Mouse (Mus musculus): Measurements from ENCODE around the gene Gm44511. TPM values are rescaled to one million over a fixed set of nuclear protein-coding genes. Genes with fewer than 3 reads are reported as not detected.

The Gm44511 gene
- total and polyA plus RNA-seq, 2 experiments from 2014 or later: not detected

GRCm38 (mm10) chr6:128845319-128845979, 19.3 kb upstream of the Gm44511 start:
- H3K9ac ChIP-seq (replicated peaks; ENCODE audit: low read length): no peak overlapping the region
- TF ChIP-seq CTCF (IDR thresholded peaks at IDR 0.05; ENCODE audit: low read depth): peak; percentile 100
- no peak overlapping the region for H3K4me3 ChIP-seq (ENCODE audit: low read length)
- H3K9me3 ChIP-seq (ENCODE audit: low read length): no peaks in the 10 kb centered on the region
- H3K4me1 ChIP-seq (ENCODE audit: insufficient read depth, low read length): 0 out of 2 replicates have a peak, but pooled peaks cover 3% of the 10 kb centered on the region
- H3K27me3 ChIP-seq (ENCODE audit: insufficient read depth, low read length): no peaks in the 10 kb centered on the region
- H3K4me2 ChIP-seq (ENCODE audit: low read depth, low read length): no peak overlapping the region
- no peaks in the 10 kb centered on the region for H3K36me3 ChIP-seq (ENCODE audit: insufficient read depth, low read length)
- ATAC-seq (peak; percentile 33), DNase-seq (ENCODE audit: low spot score) (peak; percentile 93)
- no peak overlapping the region for H3K27ac ChIP-seq
- 33% methylated on average over 7 of the region's 7 CpGs for WGBS

- no peaks in the 10 kb centered on the region for H3K36me3 ChIP-seq (ENCODE audit: insufficient read depth, low read length)
- no peak for DNase-seq (ENCODE audit: low spot score)
- H3K27me3 ChIP-seq (ENCODE audit: insufficient read depth, low read length): no peaks in the 10 kb centered on the region
- peak overlapping the region; percentile 61; the same call in 1 of the 2 replicates for H3K4me3 ChIP-seq (ENCODE audit: low read length)
- no peak overlapping the region; the same call in 1 of the 2 replicates for H3K27ac ChIP-seq
- ATAC-seq: no peak
- 79% methylated on average over 5 of the region's 5 CpGs for WGBS
- H3K4me2 ChIP-seq (ENCODE audit: low read depth, low read length): peak overlapping the region; percentile 61
- TF ChIP-seq CTCF (IDR thresholded peaks at IDR 0.05; ENCODE audit: low read depth): no peak
- 0 out of 2 replicates have a peak, but pooled peaks cover 3% of the 10 kb centered on the region for H3K4me1 ChIP-seq (ENCODE audit: insufficient read depth, low read length)
- H3K9ac ChIP-seq (replicated peaks; ENCODE audit: low read length): no peak overlapping the region
- H3K9me3 ChIP-seq (ENCODE audit: low read length): no peaks in the 10 kb centered on the region
Measured at GRCm38 (mm10) chr6:128844586-128845080, 18.5 kb upstream of the Gm44511 start.

- ATAC-seq: no peak
- WGBS: 22% methylated on average over 8 of the region's 8 CpGs
- H3K27ac ChIP-seq: no peak overlapping the region; the same call in 1 of the 2 replicates
- peak overlapping the region; percentile 61 for H3K4me2 ChIP-seq (ENCODE audit: low read depth, low read length)
- H3K4me3 ChIP-seq (ENCODE audit: low read length): peak overlapping the region; percentile 61
- no peaks in the 10 kb centered on the region for H3K36me3 ChIP-seq (ENCODE audit: insufficient read depth, low read length)
- TF ChIP-seq CTCF (IDR thresholded peaks at IDR 0.05; ENCODE audit: low read depth): no peak
- H3K9ac ChIP-seq (replicated peaks; ENCODE audit: low read length): no peak overlapping the region; the same call in 1 of the 2 replicates
- H3K27me3 ChIP-seq (ENCODE audit: insufficient read depth, low read length): no peaks in the 10 kb centered on the region
- H3K4me1 ChIP-seq (ENCODE audit: insufficient read depth, low read length): 0 out of 2 replicates have a peak, but pooled peaks cover 3% of the 10 kb centered on the region
- DNase-seq (ENCODE audit: low spot score): no peak
- no peaks in the 10 kb centered on the region for H3K9me3 ChIP-seq (ENCODE audit: low read length)
Measured at GRCm38 (mm10) chr6:128844131-128844530, 18.0 kb upstream of the Gm44511 start.

DNA sequence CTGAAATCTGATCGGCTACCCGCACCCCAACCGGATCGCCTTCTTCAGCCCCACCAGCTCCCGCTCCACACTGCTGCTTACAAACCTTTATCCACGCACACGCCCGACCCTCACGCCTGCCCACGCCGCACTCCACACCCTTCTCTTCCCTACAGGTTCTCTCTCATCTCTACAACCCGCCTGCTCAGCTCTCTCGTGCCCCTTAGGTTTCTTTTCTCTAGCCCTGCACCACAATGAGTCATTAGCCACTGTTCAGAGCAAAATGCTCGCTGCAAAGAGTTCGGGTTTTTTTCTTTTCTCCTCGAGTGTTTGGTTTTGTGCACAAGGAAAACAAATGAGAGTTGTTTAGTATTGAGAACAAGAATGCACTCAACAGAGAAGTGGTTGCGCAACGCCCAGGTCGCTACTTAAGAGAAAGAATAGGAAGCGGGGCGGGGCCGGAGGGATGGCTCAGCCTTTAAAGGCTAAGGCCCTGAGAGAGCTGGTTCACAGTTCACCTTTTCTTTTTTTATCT, 17.4 kb upstream of the Gm44511 start:
- WGBS: under 1% methylated on average over 22 of the region's 22 CpGs

DNA sequence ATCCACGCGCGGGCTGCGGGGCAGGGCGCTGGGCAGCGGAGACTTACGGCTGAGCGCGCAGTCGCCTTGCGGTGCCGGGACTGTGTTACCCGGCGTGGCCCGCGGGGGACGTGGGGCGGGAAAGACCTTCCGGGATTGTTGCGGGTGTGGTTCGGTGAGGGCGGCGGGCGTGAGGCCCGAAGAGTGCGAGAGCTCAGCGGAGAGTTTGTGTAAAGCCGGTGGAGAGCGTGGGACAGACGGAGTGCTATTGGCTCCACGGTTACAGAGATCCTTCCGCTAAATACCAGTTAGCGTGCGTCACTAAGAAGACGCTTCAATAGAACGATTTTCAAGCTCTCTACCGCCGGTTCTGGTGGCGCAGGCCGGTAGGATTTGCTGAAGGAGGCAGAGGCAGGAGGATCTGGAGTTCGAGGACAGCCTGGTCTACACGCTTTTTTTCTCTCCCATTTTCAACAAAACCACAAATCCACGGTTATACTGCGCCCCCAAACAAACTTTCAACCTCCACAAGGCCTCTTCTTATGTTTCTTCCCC, 16.9 kb upstream of the Gm44511 start:
- peak; percentile 24 for TF ChIP-seq CTCF (IDR thresholded peaks at IDR 0.05; ENCODE audit: low read depth)
- WGBS: under 1% methylated on average over 44 of the region's 44 CpGs
- Histone ChIP-seq H3K4me2 (ENCODE audit: low read depth, low read length) (peak overlapping the region; percentile 61), H3K4me1 (ENCODE audit: insufficient read depth, low read length) (0 out of 2 replicates have a peak, but pooled peaks cover 3% of the 10 kb centered on the region), H3K4me3 (ENCODE audit: low read length) (peak overlapping the region; percentile 61), H3K9ac (replicated peaks; ENCODE audit: low read length) (peak overlapping the region; percentile 64), H3K9me3 (ENCODE audit: low read length) (no peaks in the 10 kb centered on the region), H3K36me3 (ENCODE audit: insufficient read depth, low read length) (no peaks in the 10 kb centered on the region), H3K27me3 (ENCODE audit: insufficient read depth, low read length) (no peaks in the 10 kb centered on the region), H3K27ac (peak overlapping the region; percentile 88)
- ATAC-seq: peak; percentile 90
- DNase-seq (ENCODE audit: low spot score): peak; percentile 97

More for the DNA sequence above, 17.4 kb upstream of the Gm44511 start:
- ATAC-seq (peak; percentile 57), DNase-seq (ENCODE audit: low spot score) (peak; percentile 71)
- peak overlapping the region; percentile 61 for H3K4me3 ChIP-seq (ENCODE audit: low read length)
- H3K27me3 ChIP-seq (ENCODE audit: insufficient read depth, low read length): no peaks in the 10 kb centered on the region
- H3K36me3 ChIP-seq (ENCODE audit: insufficient read depth, low read length): no peaks in the 10 kb centered on the region
- peak overlapping the region; percentile 61 for H3K4me2 ChIP-seq (ENCODE audit: low read depth, low read length)
- H3K27ac ChIP-seq: peak overlapping the region; percentile 81
- H3K9me3 ChIP-seq (ENCODE audit: low read length): no peaks in the 10 kb centered on the region
- H3K4me1 ChIP-seq (ENCODE audit: insufficient read depth, low read length): 0 out of 2 replicates have a peak, but pooled peaks cover 3% of the 10 kb centered on the region
- TF ChIP-seq CTCF (IDR thresholded peaks at IDR 0.05; ENCODE audit: low read depth): no peak; the same call in 1 of the 2 replicates
- peak overlapping the region; percentile 62 for H3K9ac ChIP-seq (replicated peaks; ENCODE audit: low read length)

DNA sequence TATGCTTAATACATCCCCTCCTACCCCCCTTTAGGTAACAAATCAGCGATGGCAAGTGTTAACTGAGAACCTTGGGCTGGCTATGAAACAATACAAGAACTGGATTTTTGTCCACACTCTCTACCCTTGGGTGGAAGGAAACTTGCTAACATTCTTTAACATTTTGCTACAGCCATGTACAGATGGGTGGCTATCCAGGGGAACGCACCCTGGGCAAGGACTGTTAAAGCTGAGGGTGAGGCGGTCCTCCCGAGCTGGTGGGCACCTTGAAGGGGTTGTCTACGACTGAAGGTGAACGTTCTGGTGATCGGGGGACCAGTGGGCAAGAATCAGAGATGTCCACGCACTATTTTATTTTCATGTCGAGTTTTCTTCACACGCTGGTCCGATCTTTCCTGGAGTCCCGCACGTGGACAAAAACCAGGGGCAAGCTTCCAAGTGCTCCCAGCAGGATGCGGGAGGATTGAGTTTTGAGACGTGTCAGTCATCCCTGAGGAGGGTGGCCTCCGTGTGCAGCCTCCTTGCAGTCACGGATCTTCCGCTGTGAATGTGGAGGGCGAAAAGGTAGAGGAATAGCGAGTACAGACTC, 16.3 kb upstream of the Gm44511 start:
- DNase-seq (ENCODE audit: low spot score) (peak; percentile 13), ATAC-seq (no peak)
- TF ChIP-seq CTCF (IDR thresholded peaks at IDR 0.05; ENCODE audit: low read depth): no peak
- H3K4me2 ChIP-seq (ENCODE audit: low read depth, low read length): peak overlapping the region; percentile 61
- H3K27me3 ChIP-seq (ENCODE audit: insufficient read depth, low read length): no peaks in the 10 kb centered on the region
- under 1% methylated on average over 20 of the region's 20 CpGs for WGBS
- H3K9ac ChIP-seq (replicated peaks; ENCODE audit: low read length): peak overlapping the region; percentile 64
- H3K4me3 ChIP-seq (ENCODE audit: low read length): peak overlapping the region; percentile 61
- no peaks in the 10 kb centered on the region for H3K36me3 ChIP-seq (ENCODE audit: insufficient read depth, low read length)
- H3K9me3 ChIP-seq (ENCODE audit: low read length): no peaks in the 10 kb centered on the region
- H3K27ac ChIP-seq: peak overlapping the region; percentile 88
- 0 out of 2 replicates have a peak, but pooled peaks cover 3% of the 10 kb centered on the region for H3K4me1 ChIP-seq (ENCODE audit: insufficient read depth, low read length)

Measured in hindbrain, postnatal 0 days (tissue).